Mouse (Mus musculus) midbrain, postnatal 0 days (tissue): ENCODE measurements around the gene Apoa4. TPM values are rescaled to one million over a fixed set of nuclear protein-coding genes. Genes with fewer than 3 reads are reported as not detected.

Source experiments
- ATAC-seq: fragments of 200-750 bp; cut with Nextera tagmentation; 2 replicates; pipeline ENCODE4 v1.8.0; 2017; ENCODE audit warnings: moderate number of reproducible peaks, mild to moderate bottlenecking, moderate TSS enrichment, moderate library complexity; ENCODE audit not compliant: low FRiP score
- DNase-seq: peaks from one replicate; pipeline ENCODE4 v3.0.0-alpha.2; 2015; ENCODE audit warnings: low spot score
- H3K27ac ChIP-seq: fragments of 300-500 bp; sonication (generic); 2 replicates; pipeline ENCODE4 v1.5.1; 2014; ENCODE audit warnings: low read depth, mild to moderate bottlenecking, low read length, mixed read lengths
- H3K27me3 ChIP-seq: fragments of 300-500 bp; sonication (generic); 2 replicates; pipeline ENCODE4 v1.6.1; 2014; ENCODE audit warnings: low read length, control low read depth, mixed read lengths; ENCODE audit not compliant: insufficient read depth
- H3K36me3 ChIP-seq: fragments of 300-500 bp; sonication (generic); 2 replicates; pipeline ENCODE4 v1.6.1; 2014; ENCODE audit warnings: low read length, control low read depth, mixed read lengths; ENCODE audit not compliant: insufficient read depth
- H3K4me1 ChIP-seq: fragments of 300-500 bp; sonication (generic); 2 replicates; pipeline ENCODE4 v1.6.1; 2014; ENCODE audit warnings: mild to moderate bottlenecking, control low read depth, antibody characterized with exemption, low read length, mixed read lengths; ENCODE audit not compliant: insufficient read depth
- H3K4me2 ChIP-seq: fragments of 300-500 bp; sonication (generic); 2 replicates; pipeline ENCODE4 v1.6.1; 2014; ENCODE audit warnings: low read depth, mild to moderate bottlenecking, low read length, mixed read lengths; ENCODE audit not compliant: poor library complexity, severe bottlenecking
- H3K4me3 ChIP-seq: fragments of 300-500 bp; sonication (generic); 2 replicates; pipeline ENCODE4 v1.5.1; 2014; ENCODE audit warnings: low read depth, mild to moderate bottlenecking, low read length, moderate library complexity
- H3K9ac ChIP-seq: fragments of 300-500 bp; sonication (generic); replicated peaks from 2 replicates; pipeline ENCODE4 v1.6.1; 2014; ENCODE audit warnings: mild to moderate bottlenecking, low read length, moderate library complexity, mixed read lengths; ENCODE audit not compliant: poor library complexity, severe bottlenecking
- H3K9me3 ChIP-seq: fragments of 300-500 bp; sonication (generic); 2 replicates; pipeline ENCODE4 v1.6.1; 2016; ENCODE audit warnings: low read length, control low read depth
- CTCF ChIP-seq: IDR thresholded peaks from 2 replicates; pipeline ENCODE4 v1.5.1; 2016; ENCODE audit warnings: antibody characterized with exemption, mild to moderate bottlenecking
- WGBS: fragments of 180-500 bp; shearing (Covaris S2); extraction: QIAGEN DNeasy Blood & Tissue Kit; methylation state at CpG from one replicate; pipeline ENCODE4 v1.1.7; 2014; 5-methylcytosine and 5-hydroxymethylcytosine counted together
- polyA plus RNA-seq: library from polyadenylated mRNA; unstranded; fragments of >200 nt; fragmentation: Nextera tagmentation; extraction: Ambion mirVana; gene quantifications from 2 replicates; pipeline ENCODE4 v1.2.1, GENCODE M21; 2015
- total RNA-seq: library from RNA; depleted of rRNA; stranded (reverse); fragments of >200 nt; gene quantifications from 2 replicates; pipeline ENCODE4 v1.2.3, GENCODE M21; 2014

Apoa4 gene
- total and polyA plus RNA-seq, 2 experiments from 2014 or later: not detected

- Histone ChIP-seq H3K27me3 (no peaks in the 10 kb centered on the region), H3K4me2 (no peak overlapping the region), H3K9me3 (no peaks in the 10 kb centered on the region), H3K4me3 (no peak overlapping the region), H3K36me3 (peaks cover 67% of the 10 kb centered on the region), H3K9ac (no peak overlapping the region), H3K27ac (no peak overlapping the region), H3K4me1 (no peaks in the 10 kb centered on the region)
- 93% methylated on average over 12 of the region's 12 CpGs for WGBS
- DNase-seq: no peak
- no peak for ATAC-seq
- no peak for TF ChIP-seq CTCF
Measured at GRCm38 (mm10) chr9:46210473-46210872, 30.0 kb upstream of the Apoa4 start.

GRCm38 (mm10) chr9:46214276-46214675 lies 26.2 kb upstream of the Apoa4 start:
- DNase-seq (no peak), ATAC-seq (no peak)
- Histone ChIP-seq H3K4me2 (no peak overlapping the region), H3K4me1 (no peaks in the 10 kb centered on the region), H3K27ac (no peak overlapping the region), H3K27me3 (no peaks in the 10 kb centered on the region), H3K9ac (no peak overlapping the region), H3K36me3 (peaks cover 39% of the 10 kb centered on the region), H3K9me3 (no peaks in the 10 kb centered on the region), H3K4me3 (no peak overlapping the region)
- WGBS: 89% methylated on average over 4 of the region's 4 CpGs
- TF ChIP-seq CTCF: no peak

GRCm38 (mm10) chr9:46214946-46215337 lies 25.6 kb upstream of the Apoa4 start:
- Histone ChIP-seq H3K27me3 (no peaks in the 10 kb centered on the region), H3K9me3 (no peaks in the 10 kb centered on the region), H3K36me3 (peaks cover 37% of the 10 kb centered on the region), H3K27ac (no peak overlapping the region), H3K4me1 (no peaks in the 10 kb centered on the region), H3K4me3 (no peak overlapping the region), H3K9ac (no peak overlapping the region), H3K4me2 (no peak overlapping the region)
- no peak for ATAC-seq
- no peak for TF ChIP-seq CTCF
- WGBS: 92% methylated on average over 10 of the region's 10 CpGs
- no peak for DNase-seq

DNA sequence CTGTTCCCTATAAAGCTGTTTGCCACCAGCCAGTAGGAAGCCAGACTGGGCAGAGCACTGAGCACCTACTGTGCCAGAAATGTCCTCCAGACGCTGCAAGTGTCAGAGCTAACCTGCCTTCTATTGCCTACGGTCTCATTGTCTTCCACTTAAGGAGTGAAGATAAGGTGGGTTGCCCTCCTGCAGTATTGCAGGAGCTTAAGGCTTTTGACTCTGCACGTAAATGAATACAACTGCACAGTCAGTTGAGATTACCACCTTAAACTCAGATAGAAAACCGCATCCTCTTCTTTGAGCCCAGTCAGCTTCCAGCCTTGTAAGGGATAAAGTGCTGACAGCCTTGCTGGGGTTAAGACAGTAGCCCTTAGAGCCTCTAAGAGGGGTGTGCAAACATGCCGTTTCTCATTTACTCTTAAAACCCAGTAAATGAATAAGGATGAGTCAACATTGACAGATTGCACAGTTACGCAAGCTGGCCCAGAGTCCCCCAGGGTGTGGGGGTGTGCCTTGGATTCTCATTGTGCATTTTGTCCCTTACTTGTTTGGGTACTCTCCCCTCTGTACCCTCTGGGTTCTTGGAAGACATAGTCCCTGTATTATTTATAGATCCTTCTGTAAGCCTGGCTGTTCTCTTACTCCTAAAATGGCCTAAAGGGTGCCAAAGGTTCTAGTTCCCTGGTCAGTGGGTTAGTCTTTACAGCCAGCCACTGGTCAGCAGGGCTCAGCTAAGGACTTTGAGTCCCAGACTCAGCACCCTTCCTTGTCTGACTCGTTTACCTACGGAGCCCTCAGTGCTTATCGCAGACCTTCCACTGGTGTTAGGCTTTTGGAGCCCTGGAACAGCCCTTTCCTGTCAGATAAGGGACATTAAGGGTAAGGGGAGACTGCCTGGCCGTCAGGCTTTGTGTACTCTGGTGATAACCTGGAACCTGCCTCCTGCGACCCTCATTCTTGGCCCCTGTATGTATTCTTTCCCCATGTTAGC lies 24.9 kb upstream of the Apoa4 start:
- 88% methylated on average over 11 of the region's 11 CpGs for WGBS
- no peak overlapping the region for H3K9ac ChIP-seq
- H3K36me3 ChIP-seq: peaks cover 39% of the 10 kb centered on the region
- H3K4me3 ChIP-seq: no peak overlapping the region
- H3K4me1 ChIP-seq: no peaks in the 10 kb centered on the region
- DNase-seq: no peak
- no peak overlapping the region for H3K27ac ChIP-seq
- H3K9me3 ChIP-seq: no peaks in the 10 kb centered on the region
- H3K4me2 ChIP-seq: no peak overlapping the region
- TF ChIP-seq CTCF: no peak
- no peaks in the 10 kb centered on the region for H3K27me3 ChIP-seq
- ATAC-seq: no peak

GRCm38 (mm10) chr9:46216744-46217470 lies 23.6 kb upstream of the Apoa4 start:
- H3K4me2 ChIP-seq: no peak overlapping the region
- no peak for DNase-seq
- H3K27me3 ChIP-seq: no peaks in the 10 kb centered on the region
- no peak overlapping the region for H3K27ac ChIP-seq
- peaks cover 42% of the 10 kb centered on the region for H3K36me3 ChIP-seq
- no peaks in the 10 kb centered on the region for H3K4me1 ChIP-seq
- no peak for ATAC-seq
- TF ChIP-seq CTCF: no peak
- no peaks in the 10 kb centered on the region for H3K9me3 ChIP-seq
- WGBS: 92% methylated on average over 13 of the region's 13 CpGs
- no peak overlapping the region for H3K9ac ChIP-seq
- no peak overlapping the region for H3K4me3 ChIP-seq

DNA sequence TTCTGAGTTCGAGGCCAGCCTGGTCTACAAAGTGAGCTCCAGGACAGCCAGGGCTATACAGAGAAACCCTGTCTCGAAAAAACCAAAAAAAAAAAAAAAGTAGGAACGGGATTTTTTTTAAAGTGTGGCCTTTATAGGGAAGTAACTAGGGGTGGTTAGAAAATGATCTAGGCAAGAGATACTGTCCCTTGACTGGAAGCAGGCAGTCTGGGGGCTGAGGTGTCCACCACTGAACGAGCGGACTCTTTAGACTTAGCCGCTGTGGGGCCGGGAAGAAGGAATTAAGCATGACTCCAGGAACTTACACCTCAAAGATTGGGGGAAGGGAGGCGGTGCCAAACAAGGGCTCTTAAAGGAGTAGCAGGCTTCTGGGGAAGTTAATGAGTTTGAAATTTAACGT lies 22.3 kb upstream of the Apoa4 start:
- no peak for ATAC-seq
- H3K4me3 ChIP-seq: no peak overlapping the region
- H3K9me3 ChIP-seq: no peaks in the 10 kb centered on the region
- no peak for TF ChIP-seq CTCF
- DNase-seq: no peak
- H3K4me2 ChIP-seq: no peak overlapping the region
- no peak overlapping the region for H3K27ac ChIP-seq
- no peaks in the 10 kb centered on the region for H3K27me3 ChIP-seq
- H3K9ac ChIP-seq: no peak overlapping the region
- no peaks in the 10 kb centered on the region for H3K4me1 ChIP-seq
- peaks cover 38% of the 10 kb centered on the region for H3K36me3 ChIP-seq
- 85% methylated on average over 9 of the region's 9 CpGs for WGBS
